Mouse (Mus musculus): ENCODE measurements at regions not wholly inside any gene's neighbourhood (a gene's known extent, or its start where the extent isn't known, plus 50 kb on each side); places are given as distances from the start of the nearest gene placed in this dataset.

- Histone ChIP-seq H3K9me3 (ENCODE audit: low read length) (no peaks in the 10 kb centered on the region), H3K27ac (no peak overlapping the region), H3K4me1 (ENCODE audit: insufficient read depth, low read length) (no peaks in the 10 kb centered on the region), H3K36me3 (ENCODE audit: insufficient read depth, low read length) (no peaks in the 10 kb centered on the region), H3K27me3 (ENCODE audit: insufficient read depth, low read length) (no peaks in the 10 kb centered on the region), H3K4me3 (ENCODE audit: low read length) (no peak overlapping the region), H3K9ac (replicated peaks; ENCODE audit: low read length) (no peak overlapping the region), H3K4me2 (ENCODE audit: low read depth, low read length) (no peak overlapping the region)
- TF ChIP-seq CTCF (IDR thresholded peaks at IDR 0.05; ENCODE audit: low read depth) = no peak
- DNase-seq (ENCODE audit: low spot score) = no peak
- 93% methylated on average over 8 of the region's 8 CpGs for WGBS
- no peak for ATAC-seq
Measured at GRCm38 (mm10) chr10:119293372-119293771, 53.5 kb upstream of the Cand1 start.
